Mouse (Mus musculus): ENCODE data around the gene Alkbh7. TPM values are rescaled to one million over a fixed set of nuclear protein-coding genes. Genes with fewer than 3 reads are reported as not detected.

Alkbh7 gene
- total and polyA plus RNA-seq, 2 experiments, result 23.2 to 42.0 TPM

DNA sequence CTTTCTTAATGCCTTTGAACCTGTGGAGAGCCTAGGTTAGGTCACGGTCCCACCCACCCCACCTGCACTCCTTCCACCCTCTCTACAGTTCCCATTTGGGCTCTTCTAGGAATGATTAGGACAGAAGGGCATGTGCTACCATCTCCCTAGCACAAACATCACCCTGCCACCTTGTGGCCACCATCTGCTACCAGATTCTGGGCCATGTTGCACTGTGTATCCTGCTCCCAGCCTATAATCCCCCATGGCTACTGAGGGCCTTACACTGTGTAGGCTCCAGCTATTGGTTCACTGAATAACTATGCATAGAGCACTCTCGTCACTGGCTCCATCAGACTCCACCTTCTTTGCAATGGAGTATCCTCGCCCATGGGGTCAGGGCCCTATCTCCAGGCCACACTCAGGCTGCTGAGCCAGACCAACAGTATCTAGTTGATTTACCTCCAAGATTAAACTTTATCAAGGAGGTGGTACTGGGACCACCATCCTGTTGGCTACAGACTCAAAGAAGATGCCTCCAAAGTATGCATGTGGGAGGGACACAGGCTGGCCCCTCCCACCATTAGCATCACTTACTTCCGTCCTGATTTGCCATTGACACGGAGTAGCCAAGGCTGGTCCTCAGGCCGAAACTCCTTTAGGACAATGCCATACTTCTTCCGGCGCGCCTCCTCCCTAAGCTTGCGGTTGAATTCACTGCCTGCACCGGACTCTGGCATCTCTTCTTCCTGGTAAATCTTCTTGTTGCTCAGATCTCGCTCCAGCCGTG, 10.2 kb downstream of the Alkbh7 start:
- no peak overlapping the region for H3K9ac ChIP-seq (ENCODE audit: low read depth, low read length)
- H3K36me3 ChIP-seq (ENCODE audit: control insufficient read depth, insufficient read depth, low read length), result peaks cover 5% of the 10 kb centered on the region; the same call in 1 of the 2 replicates
- 95% methylated on average over 13 of the region's 13 CpGs for whole genome bisulfite sequencing
- no peak overlapping the region for H3K27ac ChIP-seq (replicated peaks; ENCODE audit: insufficient read depth, low read depth, low read length)
- H3K27me3 ChIP-seq (ENCODE audit: control insufficient read depth, insufficient read depth, low read length), result no peaks in the 10 kb centered on the region
- TF ChIP-seq CTCF (IDR thresholded peaks at IDR 0.05; ENCODE audit: low read depth, low read length) (peak; percentile 11; the same call in 1 of the 2 replicates), POLR2A (IDR thresholded peaks at IDR 0.05; ENCODE audit: extremely low read depth, insufficient read depth, low read length) (no peak)
- H3K4me1 ChIP-seq (ENCODE audit: control insufficient read depth, insufficient read depth, low read length), result peaks cover 7% of the 10 kb centered on the region; the same call in 1 of the 2 replicates
- DNase-seq (ENCODE audit: extremely low read depth, low read depth, low spot score), result no peak
- H3K79me2 ChIP-seq (ENCODE audit: control insufficient read depth, insufficient read depth, low read length), result no peaks in the 10 kb centered on the region
- no peak overlapping the region for H3K4me3 ChIP-seq (ENCODE audit: insufficient read depth, low read depth, low read length)

DNA sequence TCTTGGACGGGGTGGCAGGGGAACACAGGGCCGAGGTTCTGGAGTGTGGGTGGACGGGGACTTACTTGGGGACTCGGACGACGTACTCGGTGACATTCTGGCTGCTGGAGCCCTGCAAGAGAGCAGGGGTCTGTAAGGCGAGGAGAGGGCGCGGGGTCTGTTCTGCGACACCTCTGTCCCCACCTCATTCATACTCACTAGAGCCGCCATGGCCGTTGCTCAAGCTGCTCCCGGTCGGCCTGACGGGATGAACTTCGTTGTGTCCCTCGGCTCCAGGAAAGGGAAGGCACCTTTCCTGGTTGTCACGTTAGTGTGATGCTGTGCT, 13.7 kb downstream of the Alkbh7 start:
- Histone ChIP-seq H3K4me1 (ENCODE audit: control insufficient read depth, insufficient read depth, low read length) (peaks cover 7% of the 10 kb centered on the region; the same call in 1 of the 2 replicates), H3K27ac (replicated peaks; ENCODE audit: insufficient read depth, low read depth, low read length) (peak overlapping the region; percentile 8; the same call in 1 of the 2 replicates), H3K36me3 (ENCODE audit: control insufficient read depth, insufficient read depth, low read length) (peaks cover 5% of the 10 kb centered on the region; the same call in 1 of the 2 replicates), H3K27me3 (ENCODE audit: control insufficient read depth, insufficient read depth, low read length) (no peaks in the 10 kb centered on the region), H3K4me3 (ENCODE audit: insufficient read depth, low read depth, low read length) (peak overlapping the region; percentile 77), H3K9ac (ENCODE audit: low read depth, low read length) (peak overlapping the region; percentile 76), H3K79me2 (ENCODE audit: control insufficient read depth, insufficient read depth, low read length) (no peaks in the 10 kb centered on the region)
- no peak for DNase-seq (ENCODE audit: extremely low read depth, low read depth, low spot score)
- under 1% methylated on average over 19 of the region's 19 CpGs for WGBS
- TF ChIP-seq POLR2A (IDR thresholded peaks at IDR 0.05; ENCODE audit: extremely low read depth, insufficient read depth, low read length) (no peak), CTCF (IDR thresholded peaks at IDR 0.05; ENCODE audit: low read depth, low read length) (no peak)

DNA sequence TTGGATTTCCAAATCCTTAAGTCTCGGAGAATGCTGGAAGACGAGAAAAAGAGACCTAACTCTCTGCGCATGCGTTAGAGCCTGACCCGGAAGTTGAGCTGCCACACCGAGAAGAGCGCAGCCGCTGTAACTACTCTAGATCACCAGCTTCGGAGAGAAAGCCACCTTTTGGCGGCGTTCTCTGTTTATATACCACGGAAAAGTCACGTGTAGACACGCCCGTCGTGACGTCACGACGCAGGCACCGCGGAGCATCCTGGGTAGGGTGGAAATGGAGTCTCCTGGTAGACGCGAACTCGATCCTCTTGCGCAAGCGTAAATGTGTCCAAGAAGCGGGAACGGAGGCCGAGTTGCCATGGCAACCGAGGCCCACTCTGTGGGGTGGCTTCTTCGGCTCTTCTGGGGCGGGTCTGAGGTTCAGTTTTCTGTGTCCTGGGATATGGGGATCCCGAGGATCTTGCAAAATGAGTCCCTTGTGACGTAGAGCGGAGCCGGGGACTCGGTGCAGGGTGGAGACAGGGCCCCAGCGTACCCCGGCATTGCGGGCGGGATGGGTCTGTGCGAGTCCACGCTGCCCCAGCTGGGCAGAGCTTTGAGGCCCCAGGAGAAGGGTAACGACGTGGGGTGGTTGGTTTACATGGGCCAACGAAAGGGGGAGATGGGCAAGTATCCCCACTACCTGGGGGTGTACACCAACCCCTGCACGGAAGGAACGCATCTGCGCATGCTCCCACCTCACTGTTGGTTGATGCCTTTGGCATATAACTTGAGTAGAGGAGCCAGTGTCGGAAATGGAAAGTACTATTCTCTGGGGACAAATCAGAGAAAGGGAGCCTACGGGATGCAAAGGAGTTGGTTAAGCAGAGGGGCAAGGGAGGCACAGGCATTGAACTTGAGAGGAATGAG, 14.3 kb downstream of the Alkbh7 start, which contains the start of the genes Gtf2f1 and Gm17949:
TSS of gene Gtf2f1 (minus strand) at position 53 of the 906 bp plus-strand sequence.
TSS of gene Gm17949 (plus strand) at position 234 of the 906 bp plus-strand sequence.
- H3K9ac ChIP-seq (ENCODE audit: low read depth, low read length), result peak within 1 kb of the TSS; percentile 76
- H3K79me2 ChIP-seq (ENCODE audit: control insufficient read depth, insufficient read depth, low read length), result no peaks in the 10 kb centered on the region
- TF ChIP-seq POLR2A (IDR thresholded peaks at IDR 0.05; ENCODE audit: extremely low read depth, insufficient read depth, low read length), result peak; percentile 69; the same call in 1 of the 2 replicates
- TF ChIP-seq CTCF (IDR thresholded peaks at IDR 0.05; ENCODE audit: low read depth, low read length), result no peak
- peaks cover 2% of the 10 kb centered on the region; the same call in 1 of the 2 replicates for H3K36me3 ChIP-seq (ENCODE audit: control insufficient read depth, insufficient read depth, low read length)
- peak within 1 kb of the TSS; percentile 23; the same call in 1 of the 2 replicates for H3K27ac ChIP-seq (replicated peaks; ENCODE audit: insufficient read depth, low read depth, low read length)
- peak; percentile 93 for DNase-seq (ENCODE audit: extremely low read depth, low read depth, low spot score)
- H3K4me1 ChIP-seq (ENCODE audit: control insufficient read depth, insufficient read depth, low read length), result peaks cover 7% of the 10 kb centered on the region; the same call in 1 of the 2 replicates
- WGBS, result 1% methylated on average over 51 of the region's 51 CpGs
- no peaks in the 10 kb centered on the region for H3K27me3 ChIP-seq (ENCODE audit: control insufficient read depth, insufficient read depth, low read length)
- peak within 1 kb of the TSS; percentile 77 for H3K4me3 ChIP-seq (ENCODE audit: insufficient read depth, low read depth, low read length)

DNA sequence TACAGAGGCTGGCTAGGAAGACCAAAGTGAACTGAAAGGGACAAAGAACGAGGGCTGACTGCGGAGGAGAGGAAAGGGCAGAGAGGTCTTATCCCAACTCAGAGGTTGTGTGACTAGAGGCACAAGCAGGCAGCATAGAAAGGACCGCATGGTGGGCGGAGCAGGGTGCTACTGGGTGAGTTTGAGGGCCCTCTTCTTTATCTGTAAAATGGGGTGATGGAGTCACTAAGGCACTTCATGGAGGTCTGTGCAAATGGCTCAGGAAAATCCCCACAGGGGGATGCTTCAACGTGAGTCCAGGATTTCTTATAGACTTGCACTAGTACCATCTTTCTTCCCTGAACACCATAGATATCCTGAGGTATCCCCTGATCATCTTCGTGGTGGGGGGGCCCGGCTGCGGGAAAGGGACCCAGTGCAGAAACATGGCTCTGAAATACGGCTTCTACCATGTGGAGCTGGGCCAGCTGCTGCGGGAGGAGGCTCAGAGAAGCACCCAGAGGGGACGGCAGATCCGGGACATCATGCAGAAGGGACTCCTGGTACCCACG, 15.2 kb downstream of the Alkbh7 start:
- H3K36me3 ChIP-seq (ENCODE audit: control insufficient read depth, insufficient read depth, low read length), result no peaks in the 10 kb centered on the region; the same call in 1 of the 2 replicates
- no peak for DNase-seq (ENCODE audit: extremely low read depth, low read depth, low spot score)
- no peaks in the 10 kb centered on the region for H3K79me2 ChIP-seq (ENCODE audit: control insufficient read depth, insufficient read depth, low read length)
- no peak overlapping the region for H3K4me3 ChIP-seq (ENCODE audit: insufficient read depth, low read depth, low read length)
- no peaks in the 10 kb centered on the region for H3K27me3 ChIP-seq (ENCODE audit: control insufficient read depth, insufficient read depth, low read length)
- no peak for TF ChIP-seq POLR2A (IDR thresholded peaks at IDR 0.05; ENCODE audit: extremely low read depth, insufficient read depth, low read length)
- TF ChIP-seq CTCF (IDR thresholded peaks at IDR 0.05; ENCODE audit: low read depth, low read length), result no peak
- H3K4me1 ChIP-seq (ENCODE audit: control insufficient read depth, insufficient read depth, low read length), result peaks cover 7% of the 10 kb centered on the region; the same call in 1 of the 2 replicates
- no peak overlapping the region for H3K27ac ChIP-seq (replicated peaks; ENCODE audit: insufficient read depth, low read depth, low read length)
- 80% methylated on average over 13 of the region's 13 CpGs for WGBS
- H3K9ac ChIP-seq (ENCODE audit: low read depth, low read length), result no peak overlapping the region

DNA sequence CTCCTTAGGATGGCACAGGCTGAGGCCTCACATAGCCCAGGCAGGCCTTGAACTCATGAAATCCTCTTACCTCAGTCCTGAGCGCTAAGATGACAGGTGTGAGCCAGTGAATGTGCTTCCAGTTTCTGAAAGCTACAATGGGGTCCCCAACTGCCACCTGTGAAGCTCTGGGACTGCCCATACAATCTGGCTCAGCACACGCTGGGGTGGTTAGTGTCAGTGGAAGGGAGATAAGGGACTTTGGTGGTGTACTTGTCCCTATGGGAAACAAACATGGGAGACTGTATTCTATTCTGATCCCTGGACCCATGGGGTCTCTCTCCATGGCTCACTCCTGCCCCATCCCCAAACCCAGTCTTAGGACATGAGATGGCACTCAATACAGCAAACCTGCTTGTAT, 22.6 kb downstream of the Alkbh7 start:
- WGBS, result 90% methylated on average over 2 of the region's 2 CpGs

More for the DNA sequence above, 22.6 kb downstream of the Alkbh7 start:
- H3K27ac ChIP-seq (replicated peaks; ENCODE audit: insufficient read depth, low read depth, low read length), result no peak overlapping the region
- DNase-seq (ENCODE audit: extremely low read depth, low read depth, low spot score), result no peak
- H3K27me3 ChIP-seq (ENCODE audit: control insufficient read depth, insufficient read depth, low read length), result no peaks in the 10 kb centered on the region
- TF ChIP-seq CTCF (IDR thresholded peaks at IDR 0.05; ENCODE audit: low read depth, low read length) (no peak), POLR2A (IDR thresholded peaks at IDR 0.05; ENCODE audit: extremely low read depth, insufficient read depth, low read length) (no peak)
- H3K4me3 ChIP-seq (ENCODE audit: insufficient read depth, low read depth, low read length), result no peak overlapping the region
- peaks cover 18% of the 10 kb centered on the region for H3K36me3 ChIP-seq (ENCODE audit: control insufficient read depth, insufficient read depth, low read length)
- no peaks in the 10 kb centered on the region for H3K4me1 ChIP-seq (ENCODE audit: control insufficient read depth, insufficient read depth, low read length)
- no peak overlapping the region for H3K9ac ChIP-seq (ENCODE audit: low read depth, low read length)
- no peaks in the 10 kb centered on the region for H3K79me2 ChIP-seq (ENCODE audit: control insufficient read depth, insufficient read depth, low read length)

All from liver, adult 2 months (tissue).